Mouse (Mus musculus): ENCODE data around the gene Ceacam14. TPM values are rescaled to one million over a fixed set of nuclear protein-coding genes. Genes with fewer than 3 reads are reported as not detected.

The Ceacam14 gene
- polyA plus RNA-seq (2012; ENCODE audit: insufficient read depth, insufficient read length, missing spikeins): not detected in 2 replicates

GRCm38 (mm10) chr7:17812333-17812732, at the start of gene Ceacam14:
Ceacam14 (plus strand) TSS chr7:17812633.
- Histone ChIP-seq H3K27ac (ENCODE audit: insufficient read depth, low read depth, low read length) (no peak within 1 kb of the TSS), H3K4me3 (ENCODE audit: insufficient read depth, low read length) (no peak within 1 kb of the TSS), H3K4me1 (ENCODE audit: control insufficient read depth, insufficient read depth, low read length) (no peaks in the 10 kb centered on the region)
- TF ChIP-seq CTCF (IDR thresholded peaks at IDR 0.05; ENCODE audit: low read depth, low read length): no peak
- TF ChIP-seq POLR2A (IDR thresholded peaks at IDR 0.05; ENCODE audit: borderline replicate concordance, low read depth, low read length): no peak

Other genes with a start within 250 kb of the Ceacam14 start
- not detected in 2 replicates for gene Ceacam5, start 99.4 kb upstream of the Ceacam14 start, polyA plus RNA-seq (2012; ENCODE audit: insufficient read depth, insufficient read length, missing spikeins)
- gene Gm5155, start 59.1 kb downstream of the Ceacam14 start, polyA plus RNA-seq (2012; ENCODE audit: insufficient read depth, insufficient read length, missing spikeins): not detected in 2 replicates
- not detected in 2 replicates for gene Ceacam11, start 159.5 kb downstream of the Ceacam14 start, polyA plus RNA-seq (2012; ENCODE audit: insufficient read depth, insufficient read length, missing spikeins)
- gene Ceacam13, start 197.3 kb downstream of the Ceacam14 start, polyA plus RNA-seq (2012; ENCODE audit: insufficient read depth, insufficient read length, missing spikeins): not detected in 2 replicates